Mouse (Mus musculus): ENCODE measurements at regions not wholly inside any gene's neighbourhood (a gene's known extent, or its start where the extent isn't known, plus 50 kb on each side); places are given as distances from the start of the nearest gene placed in this dataset.

- TF ChIP-seq POLR2A (IDR thresholded peaks at IDR 0.05; ENCODE audit: low read depth, low read length) (no peak), CTCF (conservative IDR thresholded peaks at IDR 0.05; ENCODE audit: insufficient read depth, insufficient read length, low read depth, low read length) (no peak)
Observed at GRCm38 (mm10) chr2:94219421-94219820, 61.7 kb upstream of the Hsd17b12 start.
